Mouse (Mus musculus): ENCODE results near the gene Creb3l4. TPM values are rescaled to one million over a fixed set of nuclear protein-coding genes. Genes with fewer than 3 reads are reported as not detected.

Creb3l4 gene
- total and polyA plus RNA-seq, 3 experiments: 0.14 to 0.55 (median 0.16) TPM

DNA sequence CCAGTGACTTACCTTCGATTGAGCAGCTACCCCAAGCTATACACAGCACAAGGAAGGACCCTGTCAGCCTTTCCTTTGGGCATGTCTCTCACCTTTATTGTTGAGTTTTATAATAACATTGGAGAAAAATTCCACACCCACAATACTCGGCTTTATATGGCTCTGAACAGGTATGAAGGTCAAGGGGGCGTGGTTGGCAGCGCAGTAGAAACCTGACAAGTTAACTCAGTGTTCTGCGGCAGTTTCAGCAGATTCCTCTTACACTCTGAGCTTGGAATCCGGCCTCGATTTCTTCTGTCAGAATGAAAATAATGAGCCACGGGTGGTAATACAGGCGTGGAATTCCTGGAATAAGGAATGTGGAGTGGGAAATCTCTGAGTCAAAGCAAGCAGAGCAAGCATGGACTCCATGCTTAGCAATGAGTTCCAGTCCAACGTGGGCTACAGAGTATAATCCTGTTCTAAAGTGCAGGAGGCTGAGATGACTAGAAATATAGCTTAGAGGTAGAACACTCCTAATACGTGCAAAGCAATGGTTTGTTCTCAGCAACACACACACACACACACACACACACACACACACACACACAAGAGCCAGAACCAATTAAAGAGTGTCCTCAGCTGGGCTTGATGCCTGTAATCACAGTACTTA, 52.3 kb downstream of the Creb3l4 start:
- H3K4me1 ChIP-seq (ENCODE audit: control insufficient read depth, insufficient read depth, low read length): no peaks in the 10 kb centered on the region
- TF ChIP-seq POLR2A (IDR thresholded peaks at IDR 0.05; ENCODE audit: insufficient read depth, low read depth, low read length) (no peak), EP300 (IDR thresholded peaks at IDR 0.05; ENCODE audit: insufficient read depth, low read depth, low read length) (no peak), CTCF (IDR thresholded peaks at IDR 0.05) (no peak)
- H3K79me2 ChIP-seq (replicated peaks; ENCODE audit: control insufficient read depth, insufficient read depth, low read length): no peaks in the 10 kb centered on the region
- no peaks in the 10 kb centered on the region for H3K36me3 ChIP-seq (ENCODE audit: control insufficient read depth, insufficient read depth, low read length)
- no peak overlapping the region for H3K9ac ChIP-seq (ENCODE audit: low read depth, low read length)
- intact Hi-C loops (cut with DNase I): no loop called here
- no peak for DNase-seq
- H3K27ac ChIP-seq: no peak overlapping the region
- WGBS: 78% methylated on average over 11 of the region's 11 CpGs
- no peaks in the 10 kb centered on the region for H3K27me3 ChIP-seq (ENCODE audit: control insufficient read depth, insufficient read depth, low read length)
- no peak overlapping the region for H3K4me3 ChIP-seq

Small RNA genes within 50 kb of the gene (microRNA-seq; reads per million reads assigned to microRNA genes)
- gene Mir7012: 0 to 0.56 reads per million in 2 experiments

Other genes starting within 250 kb of the Creb3l4 start
- gene Hax1, start 244.7 kb downstream of the Creb3l4 start, total RNA-seq (2021): 10 to 100 TPM; 40.1 to 48.2 TPM
- 32.5 and 54.3 TPM in 2 replicates for gene Hax1, start 244.7 kb downstream of the Creb3l4 start, polyA plus RNA-seq (2012; rRNA removed)
- gene 4933434E20Rik, start 191.9 kb downstream of the Creb3l4 start, total RNA-seq (2021): 10 to 100 TPM; 81.6 to 96.1 TPM
- gene 4933434E20Rik, start 191.9 kb downstream of the Creb3l4 start, polyA plus RNA-seq (2012; rRNA removed): 52.8 and 85.1 TPM in 2 replicates
- 100 to 1,000 TPM; 104 to 116 TPM for gene Ubap2l, start 190.9 kb downstream of the Creb3l4 start, total RNA-seq (2021)
- gene Ubap2l, start 190.9 kb downstream of the Creb3l4 start, polyA plus RNA-seq (2012; rRNA removed): 104 and 137 TPM in 2 replicates
- gene Tpm3, start 170.9 kb downstream of the Creb3l4 start, total RNA-seq (2021): 10 to 100 TPM; 42.2 to 44.5 TPM
- 48.9 and 60.5 TPM in 2 replicates for gene Tpm3, start 170.9 kb downstream of the Creb3l4 start, polyA plus RNA-seq (2012; rRNA removed)
- gene Nup210l, start 139.4 kb downstream of the Creb3l4 start, total RNA-seq (2021): under 1 TPM; 0.11 to 0.13 TPM
- 0.14 and 0.29 TPM in 2 replicates for gene Nup210l, start 139.4 kb downstream of the Creb3l4 start, polyA plus RNA-seq (2012; rRNA removed)
- gene Rps27, start 29.9 kb downstream of the Creb3l4 start, total RNA-seq (2021): 1,000 to 10,000 TPM; 1,040 to 1,280 TPM
- gene Rps27, start 29.9 kb downstream of the Creb3l4 start, polyA plus RNA-seq (2012; rRNA removed): 696 and 1,017 TPM in 2 replicates
- gene Rab13, start 29.8 kb downstream of the Creb3l4 start, total RNA-seq (2021): 1 to 10 TPM; 5.5 to 5.6 TPM
- 3.1 TPM in 2 replicates for gene Rab13, start 29.8 kb downstream of the Creb3l4 start, polyA plus RNA-seq (2012; rRNA removed)
- 10 to 100 TPM; 49.3 to 56.6 TPM for gene Jtb, start 11.9 kb downstream of the Creb3l4 start, total RNA-seq (2021)
- gene Jtb, start 11.9 kb downstream of the Creb3l4 start, polyA plus RNA-seq (2012; rRNA removed): 36.0 and 42.3 TPM in 2 replicates
- gene Slc39a1, start 4.7 kb upstream of the Creb3l4 start, total RNA-seq (2021): 10 to 100 TPM; 67.6 to 75.5 TPM
- gene Slc39a1, start 4.7 kb upstream of the Creb3l4 start, polyA plus RNA-seq (2012; rRNA removed): 57.3 and 83.7 TPM in 2 replicates
- gene Crtc2, start 10.7 kb upstream of the Creb3l4 start, total RNA-seq (2021): 10 to 100 TPM; 16.6 to 17.1 TPM
- gene Crtc2, start 10.7 kb upstream of the Creb3l4 start, polyA plus RNA-seq (2012; rRNA removed): 32.9 and 33.7 TPM in 2 replicates
- 10 to 100 TPM; 35.7 to 36.5 TPM for gene Dennd4b, start 21.7 kb upstream of the Creb3l4 start, total RNA-seq (2021)
- gene Dennd4b, start 21.7 kb upstream of the Creb3l4 start, polyA plus RNA-seq (2012; rRNA removed): 45.6 and 45.9 TPM in 2 replicates
- gene Gatad2b, start 49.7 kb upstream of the Creb3l4 start, total RNA-seq (2021): 10 to 100 TPM; 40.0 to 45.3 TPM
- gene Gatad2b, start 49.7 kb upstream of the Creb3l4 start, polyA plus RNA-seq (2012; rRNA removed): 17.7 and 21.0 TPM in 2 replicates
- 1 to 10 TPM in 1 of 2 experiments, under 1 TPM in 1; 0.76 to 1.1 TPM for gene Slc27a3, start 146.4 kb upstream of the Creb3l4 start, total RNA-seq (2021)
- gene Slc27a3, start 146.4 kb upstream of the Creb3l4 start, polyA plus RNA-seq (2012; rRNA removed): 2.2 and 3.7 TPM in 2 replicates
- 10 to 100 TPM; 22.9 to 26.3 TPM for gene Ints3, start 190.1 kb upstream of the Creb3l4 start, total RNA-seq (2021)
- 15.2 and 21.8 TPM in 2 replicates for gene Ints3, start 190.1 kb upstream of the Creb3l4 start, polyA plus RNA-seq (2012; rRNA removed)
- 10 to 100 TPM; 16.1 to 16.3 TPM for gene Npr1, start 222.4 kb upstream of the Creb3l4 start, total RNA-seq (2021)
- gene Npr1, start 222.4 kb upstream of the Creb3l4 start, polyA plus RNA-seq (2012; rRNA removed): 35.0 and 47.5 TPM in 2 replicates
- 10 to 100 TPM; 30.6 to 32.2 TPM for gene Ilf2, start 232.6 kb upstream of the Creb3l4 start, total RNA-seq (2021)
- gene Ilf2, start 232.6 kb upstream of the Creb3l4 start, polyA plus RNA-seq (2012; rRNA removed): 13.9 and 24.9 TPM in 2 replicates
- gene Snapin, start 247.5 kb upstream of the Creb3l4 start, total RNA-seq (2021): 10 to 100 TPM; 60.0 to 71.3 TPM
- 50.7 and 89.1 TPM in 2 replicates for gene Snapin, start 247.5 kb upstream of the Creb3l4 start, polyA plus RNA-seq (2012; rRNA removed)

All from heart, adult 2 months (tissue).